Mouse (Mus musculus) midbrain, embryonic 14.5 days (tissue): ENCODE measurements around the gene St6galnac6. TPM values are rescaled to one million over a fixed set of nuclear protein-coding genes. Genes with fewer than 3 reads are reported as not detected.
A peak's percentile ranks its signal among the peaks of the same experiment; 100 is the strongest.

Source experiments
- ATAC-seq: fragments of 200-750 bp; cut with Nextera tagmentation; 2 replicates; pipeline ENCODE4 v1.8.0; 2017; ENCODE audit warnings: moderate number of reproducible peaks, moderate library complexity; ENCODE audit not compliant: low FRiP score, low TSS enrichment
- DNase-seq: peaks from one replicate; pipeline ENCODE4 v3.0.0-alpha.2; 2015
- H3K27ac ChIP-seq: fragments of 300-500 bp; sonication (generic); replicated peaks from 2 replicates; pipeline ENCODE4 v1.5.1; 2014; ENCODE audit warnings: mild to moderate bottlenecking, low read depth, low read length, moderate library complexity
- H3K27me3 ChIP-seq: fragments of 300-500 bp; sonication (generic); 2 replicates; pipeline ENCODE4 v1.6.1; 2014; ENCODE audit warnings: low read length, control low read depth, mixed read lengths; ENCODE audit not compliant: control insufficient read depth, insufficient read depth
- H3K36me3 ChIP-seq: fragments of 300-500 bp; sonication (generic); 2 replicates; pipeline ENCODE4 v1.6.1; 2014; ENCODE audit warnings: low read length, control low read depth; ENCODE audit not compliant: control insufficient read depth, insufficient read depth
- H3K4me1 ChIP-seq: fragments of 300-500 bp; sonication (generic); 2 replicates; pipeline ENCODE4 v1.6.1; 2014; ENCODE audit warnings: mild to moderate bottlenecking, antibody characterized with exemption, low read length, control low read depth; ENCODE audit not compliant: control insufficient read depth, insufficient read depth
- H3K4me2 ChIP-seq: fragments of 300-500 bp; sonication (generic); 2 replicates; pipeline ENCODE4 v1.6.1; 2014; ENCODE audit warnings: mild to moderate bottlenecking, low read length, moderate library complexity
- H3K4me3 ChIP-seq: fragments of 300-500 bp; sonication (generic); replicated peaks from 2 replicates; pipeline ENCODE4 v1.5.1; 2014; ENCODE audit warnings: low read depth, low read length
- H3K9ac ChIP-seq: fragments of 300-500 bp; sonication (generic); replicated peaks from 2 replicates; pipeline ENCODE4 v1.6.1; 2014; ENCODE audit warnings: mild to moderate bottlenecking, low read length, moderate library complexity
- H3K9me3 ChIP-seq: fragments of 300-500 bp; sonication (generic); 2 replicates; pipeline ENCODE4 v1.6.1; 2016; ENCODE audit warnings: low read length, control low read depth, mixed read lengths; ENCODE audit not compliant: control insufficient read depth
- WGBS: fragments of 180-500 bp; shearing (Covaris S2); extraction: QIAGEN DNeasy Blood & Tissue Kit; methylation state at CpG from one replicate; pipeline ENCODE4 v1.1.7; 2014; 5-methylcytosine and 5-hydroxymethylcytosine counted together
- polyA plus RNA-seq: library from polyadenylated mRNA; unstranded; fragments of >200 nt; fragmentation: Nextera tagmentation; extraction: Ambion mirVana; gene quantifications from 2 replicates; pipeline ENCODE4 v1.2.1, GENCODE M21; 2014

Gene St6galnac6
- 7.6 and 10.2 TPM in 2 replicates for polyA plus RNA-seq

DNA sequence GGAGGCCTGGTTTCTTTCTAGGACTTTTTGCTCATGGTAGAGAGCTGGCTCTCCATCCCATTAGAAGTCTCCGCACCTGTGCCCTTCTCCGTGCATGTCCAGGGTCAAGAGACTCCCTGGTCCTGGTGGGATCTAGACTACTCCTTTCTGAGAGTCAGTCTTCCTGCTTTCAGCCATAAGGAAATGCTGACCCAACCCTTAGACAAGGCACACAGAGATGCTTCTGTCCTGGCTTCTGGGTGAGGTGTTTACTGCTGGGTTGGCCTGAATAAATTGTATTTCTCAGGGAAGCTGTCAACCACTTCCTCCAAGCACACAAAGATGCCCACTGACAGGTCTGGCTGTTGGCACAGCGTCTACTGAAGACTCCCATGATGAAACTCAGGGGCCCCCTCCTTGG is at the start of gene St6galnac6:
Gene St6galnac6 (plus strand): TSS at position 301 of the 400 bp plus-strand sequence.
- ATAC-seq: no peak

DNA sequence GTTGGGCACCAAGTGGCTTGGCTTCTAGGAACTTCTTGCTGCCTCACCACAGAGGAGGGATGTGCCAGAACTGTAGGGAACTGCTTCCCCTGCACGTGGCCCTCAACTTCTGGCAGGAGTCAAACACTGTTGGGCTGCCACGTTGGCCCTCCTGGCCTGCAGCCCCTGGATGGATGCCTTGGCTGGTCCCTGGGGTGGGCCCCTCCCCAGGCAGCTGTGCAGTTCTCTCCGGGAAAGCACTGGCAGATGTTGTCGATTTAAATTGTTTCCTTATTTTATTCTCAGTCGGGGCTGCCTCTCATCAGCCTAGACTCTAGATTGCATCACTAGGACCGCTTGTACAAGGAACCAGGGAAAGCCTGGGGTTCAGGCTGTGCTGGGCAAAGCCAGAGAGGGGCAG is 49.7 kb upstream of the St6galnac6 start:
- no peaks in the 10 kb centered on the region for H3K27me3 ChIP-seq
- no peak overlapping the region for H3K4me2 ChIP-seq
- no peaks in the 10 kb centered on the region for H3K9me3 ChIP-seq
- 84% methylated on average over 6 of the region's 6 CpGs for WGBS
- H3K27ac ChIP-seq: no peak overlapping the region
- no peaks in the 10 kb centered on the region for H3K4me1 ChIP-seq
- DNase-seq (no peak), ATAC-seq (no peak)
- H3K36me3 ChIP-seq: no peaks in the 10 kb centered on the region
- H3K4me3 ChIP-seq: no peak overlapping the region
- no peak overlapping the region for H3K9ac ChIP-seq

More for the DNA sequence above, at the start of gene St6galnac6:
- Histone ChIP-seq H3K4me3 (no peak within 1 kb of the TSS), H3K36me3 (no peaks in the 10 kb centered on the region), H3K27ac (no peak within 1 kb of the TSS), H3K4me1 (0 out of 2 replicates have a peak, but pooled peaks cover 3% of the 10 kb centered on the region), H3K9me3 (no peaks in the 10 kb centered on the region), H3K9ac (no peak within 1 kb of the TSS), H3K4me2 (no peak within 1 kb of the TSS), H3K27me3 (no peaks in the 10 kb centered on the region)
- DNase-seq: no peak
- WGBS: 88% methylated on average over 3 of the region's 3 CpGs

DNA sequence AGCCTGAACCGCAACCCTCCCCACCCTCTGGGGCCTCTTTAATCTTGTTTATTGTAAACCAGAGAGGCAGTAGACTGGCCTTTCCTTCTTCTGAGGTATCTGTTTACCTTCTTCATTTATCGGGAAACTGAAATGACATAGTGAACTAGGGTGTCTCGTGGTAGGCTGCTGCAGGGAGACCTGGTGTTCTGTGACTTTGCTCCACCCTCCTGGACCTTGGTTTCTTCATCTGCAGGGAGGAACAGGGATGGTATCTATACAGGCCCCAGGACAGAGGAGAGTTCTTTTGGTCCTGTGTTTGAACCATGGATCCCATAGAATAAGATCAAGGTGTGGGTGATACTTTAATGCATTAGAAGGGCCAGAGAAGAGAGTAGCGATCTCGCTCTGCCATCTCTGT is 48.3 kb upstream of the St6galnac6 start:
- Histone ChIP-seq H3K27ac (no peak overlapping the region), H3K4me3 (no peak overlapping the region), H3K9ac (no peak overlapping the region), H3K9me3 (no peaks in the 10 kb centered on the region), H3K4me1 (0 out of 2 replicates have a peak, but pooled peaks cover 9% of the 10 kb centered on the region), H3K36me3 (no peaks in the 10 kb centered on the region), H3K4me2 (no peak overlapping the region), H3K27me3 (no peaks in the 10 kb centered on the region)
- DNase-seq (no peak), ATAC-seq (no peak)
- 91% methylated on average over 5 of the region's 5 CpGs for WGBS

DNA sequence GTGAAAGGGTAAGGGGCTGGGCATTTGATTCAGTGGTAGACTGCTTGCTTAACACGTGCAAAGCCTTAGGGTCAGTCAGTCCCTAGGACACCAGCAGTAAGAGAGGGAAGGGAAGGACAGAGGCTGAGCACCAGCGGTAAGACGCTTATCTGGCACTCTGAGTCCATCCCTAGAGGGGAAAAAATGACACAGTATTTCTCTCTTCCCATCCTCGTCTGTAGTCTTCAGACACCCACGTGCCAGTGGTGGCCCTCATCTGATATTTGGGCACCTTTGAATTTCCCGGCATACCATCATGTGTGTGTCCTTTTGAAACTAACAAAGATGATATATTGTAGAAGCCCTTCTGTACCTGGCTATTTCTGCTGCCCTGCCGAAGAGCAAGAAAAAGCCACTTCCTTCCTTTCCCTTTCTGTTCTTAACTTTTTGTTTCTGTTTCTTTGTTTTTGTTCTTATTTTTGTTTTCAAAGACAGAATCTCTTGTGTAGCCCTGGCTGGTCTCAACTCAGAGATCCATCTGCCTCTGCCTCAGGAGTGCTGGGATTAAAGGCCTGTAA is 45.8 kb upstream of the St6galnac6 start:
- no peak for DNase-seq
- H3K36me3 ChIP-seq: no peaks in the 10 kb centered on the region
- H3K9ac ChIP-seq: no peak overlapping the region
- no peak overlapping the region for H3K4me2 ChIP-seq
- H3K4me3 ChIP-seq: no peak overlapping the region
- no peak overlapping the region for H3K27ac ChIP-seq
- no peaks in the 10 kb centered on the region for H3K9me3 ChIP-seq
- no peaks in the 10 kb centered on the region for H3K27me3 ChIP-seq
- ATAC-seq: no peak
- 83% methylated on average over 7 of the region's 7 CpGs for WGBS
- H3K4me1 ChIP-seq: peaks cover 13% of the 10 kb centered on the region; the same call in 1 of the 2 replicates

DNA sequence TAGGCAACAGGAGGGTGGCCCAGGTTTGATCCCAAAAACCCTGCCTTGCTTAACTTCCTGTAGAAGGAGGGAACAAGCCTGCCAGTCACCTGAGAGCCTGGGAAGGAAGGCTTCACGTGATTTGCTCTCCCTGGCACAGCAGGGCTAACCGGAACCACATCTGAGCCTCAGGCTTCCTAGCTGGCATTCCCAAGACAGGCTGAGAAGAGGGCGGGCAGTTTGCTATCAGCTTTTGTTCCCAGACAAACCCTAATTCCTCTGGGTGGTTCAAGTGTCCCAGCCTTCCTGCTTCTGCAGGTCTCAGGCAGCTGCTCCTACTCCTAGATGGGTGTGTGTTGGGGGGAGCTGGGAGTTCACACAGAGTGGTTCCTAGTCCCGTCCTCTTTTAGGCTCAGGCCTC is 44.0 kb upstream of the St6galnac6 start:
- DNase-seq (peak; percentile 27), ATAC-seq (no peak)
- Histone ChIP-seq H3K4me1 (peaks cover 28% of the 10 kb centered on the region), H3K9me3 (no peaks in the 10 kb centered on the region), H3K4me3 (no peak overlapping the region), H3K27me3 (no peaks in the 10 kb centered on the region), H3K9ac (no peak overlapping the region; the same call in 1 of the 2 replicates), H3K36me3 (no peaks in the 10 kb centered on the region), H3K27ac (peak overlapping the region; percentile 52), H3K4me2 (no peak overlapping the region)
- 24% methylated on average over 4 of the region's 4 CpGs for WGBS

DNA sequence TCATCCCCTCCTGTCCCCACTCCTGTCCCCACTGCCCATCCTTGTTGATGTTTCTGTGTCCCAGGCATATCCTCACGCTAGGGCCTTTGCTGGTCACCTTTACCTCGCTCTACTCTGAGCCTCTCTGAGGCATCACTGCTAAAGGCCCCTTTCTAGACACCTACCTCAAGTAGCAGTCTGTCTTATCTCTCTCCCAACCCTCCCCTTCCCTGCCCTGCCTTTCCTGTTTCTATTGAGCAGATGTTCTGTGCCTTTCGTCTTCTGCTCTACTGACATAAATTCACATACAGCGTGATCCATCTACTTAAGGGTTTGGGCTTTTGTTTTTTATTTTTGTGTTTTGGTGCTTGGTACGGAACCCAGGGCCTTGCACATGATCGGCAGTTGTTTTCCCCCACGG is 43.5 kb upstream of the St6galnac6 start:
- Histone ChIP-seq H3K27me3 (no peaks in the 10 kb centered on the region), H3K9ac (no peak overlapping the region), H3K4me1 (peaks cover 32% of the 10 kb centered on the region), H3K4me3 (no peak overlapping the region), H3K4me2 (no peak overlapping the region), H3K36me3 (no peaks in the 10 kb centered on the region), H3K9me3 (no peaks in the 10 kb centered on the region), H3K27ac (peak overlapping the region; percentile 52)
- no peak for DNase-seq
- no peak for ATAC-seq
- WGBS: 65% methylated on average over 7 of the region's 7 CpGs

DNA sequence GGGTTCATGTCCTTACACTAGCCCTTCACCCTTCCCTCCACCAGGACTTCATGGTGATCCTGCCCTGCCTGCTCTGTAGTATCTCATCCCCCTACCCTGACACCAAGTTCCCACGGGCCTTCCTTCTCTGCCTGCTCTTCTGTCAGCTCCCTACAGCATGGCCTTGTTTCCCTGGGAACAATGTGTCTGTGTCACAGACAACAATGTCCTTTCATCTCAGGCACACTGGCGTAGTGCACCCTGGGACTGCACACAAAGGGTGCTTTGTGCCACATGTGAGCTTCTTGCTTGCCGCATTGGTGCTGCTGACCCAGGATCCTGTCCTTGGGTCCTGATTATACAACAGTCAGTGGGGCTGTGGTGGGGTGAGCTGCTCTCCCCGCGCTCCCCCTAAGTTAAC is 39.9 kb upstream of the St6galnac6 start:
- H3K4me3 ChIP-seq: no peak overlapping the region
- peaks cover 18% of the 10 kb centered on the region for H3K36me3 ChIP-seq
- no peak overlapping the region; the same call in 1 of the 2 replicates for H3K9ac ChIP-seq
- no peaks in the 10 kb centered on the region for H3K9me3 ChIP-seq
- peak; percentile 76 for DNase-seq
- peaks cover 32% of the 10 kb centered on the region for H3K4me1 ChIP-seq
- peak; percentile 82 for ATAC-seq
- H3K27me3 ChIP-seq: no peaks in the 10 kb centered on the region
- H3K4me2 ChIP-seq: peak overlapping the region; percentile 32
- H3K27ac ChIP-seq: peak overlapping the region; percentile 81
- 9% methylated on average over 5 of the region's 5 CpGs for WGBS

DNA sequence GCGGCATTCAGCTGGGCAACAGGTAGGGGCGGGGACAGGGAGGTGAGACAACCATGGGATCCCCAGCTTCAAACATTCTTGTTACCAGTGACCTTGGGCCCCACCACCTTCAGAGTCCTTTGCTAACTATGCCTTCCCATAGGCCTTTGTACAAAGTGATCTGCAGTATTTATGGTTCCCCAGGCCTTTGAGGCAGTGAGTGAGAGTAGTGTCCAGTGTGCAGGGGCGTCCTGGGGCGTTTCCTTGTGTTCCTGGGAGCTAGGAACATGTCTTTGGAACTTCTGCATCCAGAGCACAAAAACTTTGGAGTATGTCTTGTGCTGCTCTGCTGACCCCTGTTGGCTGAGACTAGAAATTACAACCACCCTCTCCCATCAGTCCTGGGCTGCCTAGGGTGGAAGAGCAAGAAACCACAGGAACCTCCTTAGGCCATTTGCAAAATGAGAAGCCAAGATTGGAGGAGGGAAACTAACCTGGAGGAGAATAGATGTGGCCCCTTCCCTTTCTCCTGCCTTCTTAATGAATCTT is 32.9 kb upstream of the St6galnac6 start:
- H3K4me3 ChIP-seq: no peak overlapping the region
- no peak overlapping the region for H3K4me2 ChIP-seq
- H3K9me3 ChIP-seq: no peaks in the 10 kb centered on the region
- WGBS: 50% methylated on average over 4 of the region's 4 CpGs
- peaks cover 5% of the 10 kb centered on the region for H3K4me1 ChIP-seq
- no peak for ATAC-seq
- H3K27ac ChIP-seq: no peak overlapping the region
- no peaks in the 10 kb centered on the region for H3K27me3 ChIP-seq
- H3K9ac ChIP-seq: no peak overlapping the region
- H3K36me3 ChIP-seq: peaks cover 58% of the 10 kb centered on the region
- DNase-seq: peak; percentile 85

DNA sequence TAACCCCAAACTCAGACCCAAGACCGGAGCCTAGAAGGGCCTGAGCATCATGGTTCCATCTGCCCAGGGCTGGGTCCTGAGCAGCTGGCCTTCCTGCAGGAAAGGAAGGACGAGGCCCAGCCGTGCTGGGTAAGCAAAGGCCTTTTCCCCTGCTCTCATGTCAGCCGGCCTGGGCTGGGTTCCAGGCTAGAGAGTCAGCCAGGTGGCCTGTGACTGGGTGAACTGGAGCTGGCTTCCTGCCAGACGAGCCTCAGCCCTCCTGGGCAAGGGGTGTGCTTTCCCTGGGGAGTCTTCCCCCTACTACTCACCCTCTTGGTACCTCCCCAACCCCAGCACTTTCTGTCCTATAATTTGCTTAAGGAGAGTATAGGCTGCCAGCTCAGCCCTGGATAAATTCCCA is 31.4 kb upstream of the St6galnac6 start:
- no peak overlapping the region for H3K4me2 ChIP-seq
- H3K4me3 ChIP-seq: no peak overlapping the region
- peaks cover 7% of the 10 kb centered on the region for H3K4me1 ChIP-seq
- no peak for ATAC-seq
- no peaks in the 10 kb centered on the region for H3K9me3 ChIP-seq
- 80% methylated on average over 5 of the region's 5 CpGs for whole genome bisulfite sequencing
- peaks cover 63% of the 10 kb centered on the region for H3K36me3 ChIP-seq
- no peaks in the 10 kb centered on the region for H3K27me3 ChIP-seq
- no peak overlapping the region for H3K27ac ChIP-seq
- no peak for DNase-seq
- H3K9ac ChIP-seq: no peak overlapping the region
